In the genomic region with DNA sequence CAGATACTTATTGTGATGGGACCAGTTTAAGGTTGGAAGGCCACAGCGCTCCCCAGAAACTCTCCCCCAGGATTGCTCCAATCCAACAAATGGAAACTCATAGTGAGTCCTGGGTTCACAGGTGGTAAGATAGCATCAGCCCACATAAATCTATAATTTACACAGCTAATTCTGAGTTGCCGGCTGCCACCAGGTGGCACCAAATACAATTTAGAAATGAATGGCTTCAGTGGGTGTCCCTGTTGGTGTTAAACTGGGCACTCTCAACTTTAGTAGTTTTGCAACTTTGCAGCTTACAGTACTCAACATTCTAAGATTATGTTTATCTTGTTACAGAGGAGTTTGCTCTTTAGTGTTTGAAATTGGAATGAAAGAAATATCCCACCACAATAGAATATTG, we compare ENCODE assay signal across 9 mouse cellular contexts.
DNase-seq lines count a peak whose midpoint lies in the region; ATAC-seq and TF ChIP-seq lines count a peak whose summit lies in the region.
"Had no signal": no experiment of that assay in that cellular context is flagged by ENCODE, and none has a peak within 500 bp of the region (broad histone marks: within the 10 kb centered on the region; RNA-seq: fewer than 3 reads in every experiment).

No protein-coding gene starts in this region.

- no peaks in the 10 kb centered on the region for H3K36me3 ChIP-seq in heart, adult 2 months (ENCODE audit: control insufficient read depth, insufficient read depth, low read length)
- no peaks in the 10 kb centered on the region for H3K36me3 ChIP-seq in heart, embryonic 10.5 days
- H3K36me3 ChIP-seq in forebrain, embryonic 13.5 days (ENCODE audit: poor library complexity, severe bottlenecking), result no peaks in the 10 kb centered on the region
- H3K36me3 ChIP-seq: G1E had no signal

- no peaks in the 10 kb centered on the region for H3K27me3 ChIP-seq in heart, adult 2 months (ENCODE audit: control insufficient read depth, insufficient read depth, low read length)
- H3K27me3 ChIP-seq in heart, embryonic 10.5 days (ENCODE audit: insufficient read depth, poor library complexity, severe bottlenecking), result no peaks in the 10 kb centered on the region
- H3K27me3 ChIP-seq in forebrain, embryonic 13.5 days, result no peaks in the 10 kb centered on the region

- peak; percentile 56 for TF ChIP-seq CTCF in heart, adult 2 months (IDR thresholded peaks at IDR 0.05)

- WGBS in heart, adult 2 months, result 20% methylated on average over 2 of the region's 2 CpGs
- WGBS in heart, embryonic 10.5 days, result 16% methylated on average over 2 of the region's 2 CpGs
- 23% methylated on average over 2 of the region's 2 CpGs for WGBS in forebrain, embryonic 13.5 days

- H3K4me2 ChIP-seq in forebrain, embryonic 13.5 days, result no peak overlapping the region

- DNase-seq in heart, adult 2 months, result peak in 1 of 2 experiments; percentile 26
- DNase-seq in heart, embryonic 10.5 days (ENCODE audit: low spot score), result no peak
- DNase-seq in 3T3-L1 (ENCODE audit: low read depth, low spot score), result peak; percentile 52
- peak; percentile 15 for DNase-seq in adrenal gland, postnatal 25 days
- peak; percentile 55 to 67 for DNase-seq in layer of hippocampus, postnatal 10 days (ENCODE audit: low spot score in 2 of 2)
- DNase-seq in T-cell, adult 2 months (ENCODE audit: low spot score), result no peak

- no peak overlapping the region for H3K27ac ChIP-seq in heart, adult 2 months
- H3K27ac ChIP-seq in heart, embryonic 10.5 days, result no peak overlapping the region
- no peak overlapping the region for H3K27ac ChIP-seq in forebrain, embryonic 13.5 days

- no peaks in the 10 kb centered on the region for H3K79me2 ChIP-seq in heart, adult 2 months (replicated peaks; ENCODE audit: control insufficient read depth, insufficient read depth, low read length)

- no peaks in the 10 kb centered on the region for H3K9me3 ChIP-seq in heart, embryonic 10.5 days
- no peaks in the 10 kb centered on the region for H3K9me3 ChIP-seq in forebrain, embryonic 13.5 days (replicated peaks)
- H3K9me3 ChIP-seq: G1E had no signal

- TF ChIP-seq EP300 in heart, adult 2 months (IDR thresholded peaks at IDR 0.05; ENCODE audit: insufficient read depth, low read depth, low read length), result no peak

- H3K4me3 ChIP-seq in heart, adult 2 months, result no peak overlapping the region
- H3K4me3 ChIP-seq in heart, embryonic 10.5 days, result no peak overlapping the region
- H3K4me3 ChIP-seq in forebrain, embryonic 13.5 days, result no peak overlapping the region

- TF ChIP-seq POLR2A in heart, adult 2 months (IDR thresholded peaks at IDR 0.05; ENCODE audit: insufficient read depth, low read depth, low read length), result no peak

- peak; percentile 78 for ATAC-seq in forebrain, embryonic 13.5 days
- peak; percentile 97 for ATAC-seq in megakaryocyte progenitor cell, adult 5-6 weeks (replicated peaks; ENCODE audit: poor library complexity)

- H3K4me1 ChIP-seq in heart, adult 2 months (ENCODE audit: control insufficient read depth, insufficient read depth, low read length), result no peaks in the 10 kb centered on the region
- H3K4me1 ChIP-seq in heart, embryonic 10.5 days, result no peaks in the 10 kb centered on the region
- no peaks in the 10 kb centered on the region for H3K4me1 ChIP-seq in forebrain, embryonic 13.5 days

- H3K9ac ChIP-seq in heart, adult 2 months (ENCODE audit: low read depth, low read length), result no peak overlapping the region
- H3K9ac ChIP-seq in forebrain, embryonic 13.5 days, result no peak overlapping the region

- intact Hi-C loops in heart, adult 2 months (cut with DNase I), result no loop called here

Comparison
In these comparisons a context has a peak if more than half of its experiments do, and no peak if none do; other contexts are left out.
1. DNase-seq: peak in 3T3-L1 (single experiment), adrenal gland, postnatal 25 days (single experiment) and layer of hippocampus, postnatal 10 days (2 of 2); none in heart, embryonic 10.5 days (single experiment) and T-cell, adult 2 months (single experiment).